Mouse (Mus musculus) cortical plate, adult 2 months (tissue): ENCODE measurements around the gene Dffb.

Experiments
- CTCF ChIP-seq: fragments of 200-500 bp; IDR thresholded peaks from 2 replicates; pipeline ENCODE4 v1.5.1; 2011; ENCODE audit warnings: mild to moderate bottlenecking, control low read depth, low read length; ENCODE audit not compliant: insufficient read depth; ENCODE audit errors: extremely low read depth
- POLR2A ChIP-seq: fragments of 200-500 bp; IDR thresholded peaks from 2 replicates; pipeline ENCODE4 v1.6.1; 2011; ENCODE audit warnings: mild to moderate bottlenecking, low read length, control low read depth; ENCODE audit not compliant: insufficient read depth; ENCODE audit errors: extremely low read depth

- TF ChIP-seq CTCF (no peak), POLR2A (no peak)
These were observed 31.3 kb upstream of the Dffb start for GRCm38 (mm10) chr4:154006264-154006663.
